In genomic region chr13:29985855-29986755, GRCm38 (mm10) we compare ENCODE assay signal across 8 mouse cellular contexts. TPM values are rescaled to one million over a fixed set of nuclear protein-coding genes. Genes with fewer than 3 reads are reported as not detected.
DNase-seq lines count a peak whose midpoint lies in the region; ATAC-seq lines count a peak whose summit lies in the region.

Gene E2f3, minus strand, starts transcription at chr13:29986063.

- H3K4me1 ChIP-seq in heart, embryonic 14.5 days (ENCODE audit: control insufficient read depth in 2 of 2, insufficient read depth in 2 of 2, low read length in 2 of 2), result peaks cover 0 to 12% of the 10 kb centered on the region in 2 experiments; a peak in 2 of 4 replicates
- H3K4me1 ChIP-seq in liver, embryonic 13.5 days (replicated peaks), result peaks cover 49% of the 10 kb centered on the region
- peaks cover 7% of the 10 kb centered on the region; the same call in 1 of the 2 replicates for H3K4me1 ChIP-seq in stomach, embryonic 16.5 days (ENCODE audit: control insufficient read depth, insufficient read depth, low read length)

- peak; percentile 96 for DNase-seq in c-Kit-negative CD71-positive TER-119-positive erythroid progenitor cells, embryonic 14.5 days (ENCODE audit: low read depth, low spot score)
- DNase-seq in fibroblast of lung, adult 2 months (ENCODE audit: low read depth), result peak; percentile 100
- peak; percentile 100 for DNase-seq in kidney, postnatal 14 days
- DNase-seq in liver, embryonic 13.5 days, result peak; percentile 99
- peak; percentile 95 for DNase-seq in neural tube, embryonic 10.5 days (ENCODE audit: extremely low spot score, low spot score)

- H3K27me3 ChIP-seq in heart, embryonic 14.5 days (ENCODE audit: control insufficient read depth, insufficient read depth, low read length), result no peaks in the 10 kb centered on the region
- no peaks in the 10 kb centered on the region for H3K27me3 ChIP-seq in liver, embryonic 13.5 days
- no peaks in the 10 kb centered on the region for H3K27me3 ChIP-seq in stomach, embryonic 16.5 days (ENCODE audit: control insufficient read depth, insufficient read depth, low read length)

- H3K9me3 ChIP-seq in heart, embryonic 14.5 days (ENCODE audit: control insufficient read depth, low read length), result no peaks in the 10 kb centered on the region
- no peaks in the 10 kb centered on the region for H3K9me3 ChIP-seq in liver, embryonic 13.5 days (replicated peaks)
- no peaks in the 10 kb centered on the region for H3K9me3 ChIP-seq in stomach, embryonic 16.5 days (replicated peaks; ENCODE audit: control insufficient read depth, low read length)

- WGBS in heart, embryonic 14.5 days, result under 1% methylated on average over 45 of the region's 45 CpGs
- under 1% methylated on average over 45 of the region's 45 CpGs for WGBS in liver, embryonic 13.5 days (ENCODE audit: insufficient replicate concordance)
- under 1% methylated on average over 45 of the region's 45 CpGs for WGBS in stomach, embryonic 16.5 days

- peak within 1 kb of the TSS; percentile 88 for H3K9ac ChIP-seq in heart, embryonic 14.5 days (ENCODE audit: low read length)
- H3K9ac ChIP-seq in liver, embryonic 13.5 days, result peak within 1 kb of the TSS; percentile 98
- H3K9ac ChIP-seq in stomach, embryonic 16.5 days (ENCODE audit: low read length), result peak within 1 kb of the TSS; percentile 100

- H3K4me3 ChIP-seq in heart, embryonic 14.5 days (ENCODE audit: control insufficient read depth in 1 of 2, insufficient read depth in 1 of 2, low read depth in 1 of 2, low read length in 2 of 2), result peak within 1 kb of the TSS; percentile 67 to 97
- peak within 1 kb of the TSS; percentile 92 for H3K4me3 ChIP-seq in liver, embryonic 13.5 days (replicated peaks)
- peak within 1 kb of the TSS; percentile 97 for H3K4me3 ChIP-seq in stomach, embryonic 16.5 days (replicated peaks; ENCODE audit: low read length)

- ATAC-seq in CD4-positive, CD25-positive, alpha-beta regulatory T cell, adult 4 months, result peak; percentile 88
- ATAC-seq in heart, embryonic 14.5 days (ENCODE audit: insufficient number of reproducible peaks, insufficient read depth, low FRiP score, low read depth), result peak; percentile 96
- peak; percentile 96 for ATAC-seq in liver, embryonic 13.5 days (ENCODE audit: low read depth)
- peak; percentile 98 for ATAC-seq in stomach, embryonic 16.5 days (ENCODE audit: insufficient read depth, low FRiP score)

- no peaks in the 10 kb centered on the region for H3K36me3 ChIP-seq in heart, embryonic 14.5 days (ENCODE audit: control insufficient read depth, insufficient read depth, low read length)
- 0 out of 2 replicates have a peak, but pooled peaks cover 3% of the 10 kb centered on the region for H3K36me3 ChIP-seq in liver, embryonic 13.5 days
- H3K36me3 ChIP-seq in stomach, embryonic 16.5 days (ENCODE audit: control insufficient read depth, insufficient read depth, low read length), result no peaks in the 10 kb centered on the region

- H3K4me2 ChIP-seq in heart, embryonic 14.5 days (ENCODE audit: low read length), result peak within 1 kb of the TSS; percentile 82
- peak within 1 kb of the TSS; percentile 97 for H3K4me2 ChIP-seq in liver, embryonic 13.5 days
- H3K4me2 ChIP-seq in stomach, embryonic 16.5 days (ENCODE audit: low read depth, low read length), result peak within 1 kb of the TSS; percentile 74

- H3K27ac ChIP-seq in heart, embryonic 14.5 days (replicated peaks in 1 of 2; ENCODE audit: control insufficient read depth in 1 of 2, insufficient read depth in 1 of 2, low read depth in 2 of 2, low read length in 2 of 2), result peak within 1 kb of the TSS; percentile 86 to 92
- H3K27ac ChIP-seq in liver, embryonic 13.5 days, result peak within 1 kb of the TSS; percentile 93
- peak within 1 kb of the TSS; percentile 97 for H3K27ac ChIP-seq in stomach, embryonic 16.5 days (ENCODE audit: low read length)

RNA-seq across cellular contexts. Expression of gene E2f3, which starts in this region (rescaled TPM):
- 1 to 10 TPM; 2.8 to 3.8 TPM for polyA plus RNA-seq in CD4-positive, CD25-positive, alpha-beta regulatory T cell, adult 4 months (2017; shearing (Covaris generic))
- 7.8 and 8.4 TPM in 2 replicates for polyA plus RNA-seq in heart, embryonic 14.5 days (2014; fragmentation: Nextera tagmentation; extraction: Ambion mirVana)
- polyA plus RNA-seq in liver, embryonic 13.5 days (2015; fragmentation: Nextera tagmentation; extraction: Ambion mirVana), result 5.4 and 6.9 TPM in 2 replicates
- polyA plus RNA-seq in stomach, embryonic 16.5 days (2015; fragmentation: Nextera tagmentation; extraction: Ambion mirVana), result 7.0 and 7.5 TPM in 2 replicates

Comparison
In these comparisons a context has a peak if more than half of its experiments do, and no peak if none do; other contexts are left out.
1. Peak in every context shown above with its lines: DNase-seq, ATAC-seq, H3K4me3 ChIP-seq and H3K27ac ChIP-seq.